Mouse (Mus musculus): ENCODE data around the gene Chmp6. TPM values are rescaled to one million over a fixed set of nuclear protein-coding genes. Genes with fewer than 3 reads are reported as not detected.

Chmp6 gene
- polyA plus RNA-seq, 1 experiment from 2014 or later: 91.9 TPM

DNA sequence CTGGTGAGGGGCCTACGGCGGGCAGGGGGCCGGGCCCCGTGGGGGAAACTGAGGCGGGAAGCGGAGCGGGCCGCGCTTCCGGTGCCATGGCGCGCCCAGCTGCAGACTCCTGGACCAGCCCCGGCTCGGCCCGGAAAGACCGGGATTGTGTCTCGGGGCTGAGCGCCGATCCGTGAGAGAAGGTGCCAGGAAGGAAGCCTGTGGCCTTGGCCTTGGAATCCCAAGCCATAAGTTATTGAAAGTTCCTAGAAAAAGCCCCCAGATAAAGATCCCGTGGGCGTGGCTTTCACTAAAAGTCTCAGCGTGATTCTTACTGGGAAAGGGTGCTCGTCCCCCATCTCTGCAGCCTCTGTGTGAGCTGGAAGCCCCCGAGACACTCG, 684 bp downstream of the Chmp6 start:
- Histone ChIP-seq H3K36me3 (ENCODE audit: poor library complexity, severe bottlenecking) (peaks cover 33% of the 10 kb centered on the region), H3K9ac (peak overlapping the region; percentile 90), H3K4me1 (peaks cover 37% of the 10 kb centered on the region), H3K4me3 (peak overlapping the region; percentile 88), H3K4me2 (peak overlapping the region; percentile 99), H3K27me3 (peaks cover 3% of the 10 kb centered on the region; the same call in 1 of the 2 replicates), H3K27ac (peak overlapping the region; percentile 53), H3K9me3 (replicated peaks) (no peaks in the 10 kb centered on the region)
- ATAC-seq: no peak; the same call in 1 of the 2 replicates
- under 1% methylated on average over 26 of the region's 26 CpGs for WGBS

- Histone ChIP-seq H3K4me1 (peaks cover 37% of the 10 kb centered on the region), H3K9ac (peak overlapping the region; percentile 90), H3K4me3 (peak overlapping the region; percentile 88), H3K4me2 (peak overlapping the region; percentile 99), H3K36me3 (ENCODE audit: poor library complexity, severe bottlenecking) (peaks cover 38% of the 10 kb centered on the region), H3K27ac (0 out of 2 replicates have a peak overlapping the region, but pooled peaks have one; percentile 17), H3K9me3 (replicated peaks) (no peaks in the 10 kb centered on the region), H3K27me3 (no peaks in the 10 kb centered on the region)
- WGBS: 32% methylated on average over 4 of the region's 4 CpGs
- ATAC-seq: no peak
Measured at GRCm38 (mm10) chr11:119914381-119914780, 1.1 kb downstream of the Chmp6 start.

- Histone ChIP-seq H3K9ac (no peak overlapping the region), H3K4me3 (no peak overlapping the region), H3K27me3 (no peaks in the 10 kb centered on the region), H3K9me3 (replicated peaks) (no peaks in the 10 kb centered on the region), H3K27ac (no peak overlapping the region), H3K36me3 (ENCODE audit: poor library complexity, severe bottlenecking) (peaks cover 51% of the 10 kb centered on the region), H3K4me1 (peaks cover 32% of the 10 kb centered on the region), H3K4me2 (peak overlapping the region; percentile 99)
- WGBS: 92% methylated on average over 9 of the region's 9 CpGs
- no peak for ATAC-seq
Measured at GRCm38 (mm10) chr11:119915666-119916065, 2.4 kb downstream of the Chmp6 start.

DNA sequence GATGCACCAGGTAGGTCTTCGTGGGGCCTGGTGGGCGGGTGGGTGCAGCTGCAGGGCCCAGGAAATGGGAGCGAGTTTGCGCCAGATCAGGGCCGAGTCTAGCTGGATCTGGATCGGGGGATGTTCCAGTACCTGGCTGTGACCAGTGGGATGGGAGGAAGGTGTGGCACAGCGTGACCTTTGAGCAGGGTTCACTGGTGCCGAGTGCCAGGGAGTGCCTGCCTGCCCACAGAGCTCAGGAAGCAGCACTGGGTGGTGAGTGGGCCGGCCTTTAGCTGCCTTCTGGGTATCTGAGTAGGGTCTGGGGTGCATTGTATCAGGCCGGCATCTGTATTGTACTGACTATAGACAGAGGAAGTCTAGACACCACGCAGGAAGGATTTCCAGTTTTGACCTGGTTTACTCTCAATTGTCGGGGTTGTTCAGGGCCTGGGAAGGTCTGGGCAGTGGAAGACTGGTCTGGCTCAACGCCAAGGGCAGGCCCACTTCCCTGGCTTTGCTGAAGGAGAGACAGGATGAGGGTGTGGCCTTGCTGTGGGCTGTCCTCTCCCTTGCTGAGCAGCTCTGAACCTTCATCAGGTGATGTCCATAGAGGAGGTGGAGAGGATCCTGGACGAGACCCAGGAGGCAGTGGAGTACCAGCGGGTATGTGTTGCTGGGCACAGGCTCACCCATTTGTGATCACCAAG, 3.0 kb downstream of the Chmp6 start:
- Histone ChIP-seq H3K9ac (no peak overlapping the region), H3K27ac (no peak overlapping the region), H3K9me3 (replicated peaks) (no peaks in the 10 kb centered on the region), H3K4me3 (no peak overlapping the region), H3K36me3 (ENCODE audit: poor library complexity, severe bottlenecking) (peaks cover 51% of the 10 kb centered on the region), H3K27me3 (no peaks in the 10 kb centered on the region), H3K4me1 (peaks cover 32% of the 10 kb centered on the region), H3K4me2 (0 out of 2 replicates have a peak overlapping the region, but pooled peaks have one; percentile 99)
- ATAC-seq: no peak
- 92% methylated on average over 15 of the region's 15 CpGs for WGBS

GRCm38 (mm10) chr11:119916834-119917469, 3.7 kb downstream of the Chmp6 start:
- Histone ChIP-seq H3K4me3 (no peak overlapping the region), H3K4me2 (no peak overlapping the region), H3K4me1 (peaks cover 32% of the 10 kb centered on the region), H3K9ac (no peak overlapping the region; the same call in 1 of the 2 replicates), H3K9me3 (replicated peaks) (no peaks in the 10 kb centered on the region), H3K27ac (no peak overlapping the region), H3K36me3 (ENCODE audit: poor library complexity, severe bottlenecking) (peaks cover 51% of the 10 kb centered on the region), H3K27me3 (no peaks in the 10 kb centered on the region)
- WGBS: 90% methylated on average over 21 of the region's 21 CpGs
- no peak for ATAC-seq

DNA sequence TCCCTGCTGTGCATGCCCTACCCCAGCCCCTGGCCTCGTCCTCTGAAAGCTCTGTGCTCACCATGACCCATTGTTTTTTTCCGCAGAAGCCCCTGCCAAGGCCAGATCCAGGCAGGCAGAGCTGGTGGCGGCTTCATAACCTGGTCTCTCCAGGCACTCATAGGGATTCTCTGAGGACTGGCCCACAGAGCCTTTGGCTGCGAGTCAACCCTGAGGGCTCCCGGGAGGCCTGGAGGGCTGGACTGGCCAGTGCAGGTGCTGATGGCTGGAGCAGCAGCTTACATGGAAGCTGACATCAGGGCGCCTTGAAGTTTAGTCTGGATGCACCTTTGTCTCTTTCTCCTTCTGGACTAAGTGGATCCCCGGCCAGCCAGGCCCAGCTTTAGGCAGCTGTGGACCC, 5.3 kb downstream of the Chmp6 start:
- ATAC-seq: no peak
- H3K4me2 ChIP-seq: no peak overlapping the region
- H3K36me3 ChIP-seq (ENCODE audit: poor library complexity, severe bottlenecking): peaks cover 51% of the 10 kb centered on the region
- no peak overlapping the region for H3K27ac ChIP-seq
- H3K4me1 ChIP-seq: peaks cover 21% of the 10 kb centered on the region
- H3K27me3 ChIP-seq: no peaks in the 10 kb centered on the region
- no peak overlapping the region for H3K4me3 ChIP-seq
- no peak overlapping the region for H3K9ac ChIP-seq
- 86% methylated on average over 7 of the region's 7 CpGs for WGBS
- no peaks in the 10 kb centered on the region for H3K9me3 ChIP-seq (replicated peaks)

DNA sequence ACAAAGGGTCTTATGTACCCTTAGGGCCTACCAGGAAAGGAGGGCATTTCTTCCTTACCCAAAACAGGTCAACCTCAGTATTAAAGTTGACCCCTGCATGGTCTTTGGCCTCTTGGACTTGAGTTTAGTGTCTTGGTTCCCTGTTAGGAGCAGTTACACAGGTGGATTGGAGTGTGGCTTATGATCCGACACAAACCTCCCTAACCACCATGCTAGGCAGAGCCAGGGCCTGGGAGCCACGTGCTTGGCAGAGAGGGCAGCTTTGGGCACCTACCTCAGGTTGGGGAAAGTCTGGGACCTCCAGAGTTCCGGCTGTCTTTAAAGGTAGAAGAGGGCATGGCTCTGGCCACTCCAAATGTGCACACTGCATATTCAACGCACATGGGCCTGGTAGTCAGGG, 6.2 kb downstream of the Chmp6 start:
- no peak overlapping the region for H3K4me2 ChIP-seq
- peaks cover 18% of the 10 kb centered on the region for H3K4me1 ChIP-seq
- H3K9ac ChIP-seq: no peak overlapping the region
- H3K36me3 ChIP-seq (ENCODE audit: poor library complexity, severe bottlenecking): peaks cover 51% of the 10 kb centered on the region
- WGBS: 97% methylated on average over 4 of the region's 4 CpGs
- no peaks in the 10 kb centered on the region for H3K9me3 ChIP-seq (replicated peaks)
- ATAC-seq: no peak
- no peaks in the 10 kb centered on the region for H3K27me3 ChIP-seq
- H3K4me3 ChIP-seq: no peak overlapping the region
- H3K27ac ChIP-seq: no peak overlapping the region

GRCm38 (mm10) chr11:119919897-119920296, 6.7 kb downstream of the Chmp6 start:
- WGBS: 66% methylated on average over 8 of the region's 8 CpGs
- Histone ChIP-seq H3K4me2 (no peak overlapping the region), H3K9ac (no peak overlapping the region), H3K4me1 (peaks cover 13% of the 10 kb centered on the region), H3K36me3 (ENCODE audit: poor library complexity, severe bottlenecking) (peaks cover 51% of the 10 kb centered on the region), H3K9me3 (replicated peaks) (no peaks in the 10 kb centered on the region), H3K27me3 (no peaks in the 10 kb centered on the region), H3K27ac (no peak overlapping the region), H3K4me3 (no peak overlapping the region)
- ATAC-seq: no peak

DNA sequence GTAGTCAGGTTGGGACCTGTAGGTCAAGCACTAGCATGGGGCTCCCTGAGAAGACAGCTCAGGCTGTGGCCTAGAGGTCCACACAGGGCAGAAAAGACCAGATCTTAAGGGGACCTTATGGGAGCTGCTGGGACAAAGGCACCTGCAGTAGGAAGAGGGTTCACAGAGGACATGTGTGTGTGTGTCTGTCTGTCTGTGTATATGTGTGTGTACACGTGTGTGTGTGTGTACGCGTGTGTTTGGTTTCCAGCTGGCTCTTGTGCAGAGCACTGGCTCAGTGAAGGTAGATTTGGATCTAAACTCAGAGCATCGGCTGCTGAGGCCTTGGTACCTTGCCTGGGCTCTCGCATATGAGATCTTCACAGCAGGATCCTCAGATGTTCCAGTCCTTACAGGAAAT, 7.4 kb downstream of the Chmp6 start:
- H3K27ac ChIP-seq: no peak overlapping the region
- H3K4me2 ChIP-seq: no peak overlapping the region
- H3K4me3 ChIP-seq: no peak overlapping the region
- WGBS: 89% methylated on average over 5 of the region's 5 CpGs
- H3K27me3 ChIP-seq: no peaks in the 10 kb centered on the region
- peaks cover 49% of the 10 kb centered on the region for H3K36me3 ChIP-seq (ENCODE audit: poor library complexity, severe bottlenecking)
- no peak overlapping the region for H3K9ac ChIP-seq
- ATAC-seq: no peak
- H3K4me1 ChIP-seq: peaks cover 5% of the 10 kb centered on the region
- no peaks in the 10 kb centered on the region for H3K9me3 ChIP-seq (replicated peaks)

- H3K27ac ChIP-seq: no peak overlapping the region
- peaks cover 6% of the 10 kb centered on the region; the same call in 1 of the 2 replicates for H3K36me3 ChIP-seq (ENCODE audit: poor library complexity, severe bottlenecking)
- no peak overlapping the region for H3K4me3 ChIP-seq
- H3K9ac ChIP-seq: no peak overlapping the region
- H3K27me3 ChIP-seq: no peaks in the 10 kb centered on the region
- H3K4me1 ChIP-seq: no peaks in the 10 kb centered on the region
- ATAC-seq: no peak
- 79% methylated on average over 5 of the region's 5 CpGs for WGBS
- no peaks in the 10 kb centered on the region for H3K9me3 ChIP-seq (replicated peaks)
- H3K4me2 ChIP-seq: no peak overlapping the region
Measured at GRCm38 (mm10) chr11:119925176-119925575, 11.9 kb downstream of the Chmp6 start.

GRCm38 (mm10) chr11:119926762-119927161, 13.5 kb downstream of the Chmp6 start:
- 86% methylated on average over 5 of the region's 5 CpGs for WGBS
- ATAC-seq: no peak
- Histone ChIP-seq H3K36me3 (ENCODE audit: poor library complexity, severe bottlenecking) (no peaks in the 10 kb centered on the region), H3K9me3 (replicated peaks) (no peaks in the 10 kb centered on the region), H3K4me3 (no peak overlapping the region), H3K4me1 (no peaks in the 10 kb centered on the region), H3K27ac (no peak overlapping the region), H3K27me3 (no peaks in the 10 kb centered on the region), H3K4me2 (no peak overlapping the region), H3K9ac (no peak overlapping the region)

DNA sequence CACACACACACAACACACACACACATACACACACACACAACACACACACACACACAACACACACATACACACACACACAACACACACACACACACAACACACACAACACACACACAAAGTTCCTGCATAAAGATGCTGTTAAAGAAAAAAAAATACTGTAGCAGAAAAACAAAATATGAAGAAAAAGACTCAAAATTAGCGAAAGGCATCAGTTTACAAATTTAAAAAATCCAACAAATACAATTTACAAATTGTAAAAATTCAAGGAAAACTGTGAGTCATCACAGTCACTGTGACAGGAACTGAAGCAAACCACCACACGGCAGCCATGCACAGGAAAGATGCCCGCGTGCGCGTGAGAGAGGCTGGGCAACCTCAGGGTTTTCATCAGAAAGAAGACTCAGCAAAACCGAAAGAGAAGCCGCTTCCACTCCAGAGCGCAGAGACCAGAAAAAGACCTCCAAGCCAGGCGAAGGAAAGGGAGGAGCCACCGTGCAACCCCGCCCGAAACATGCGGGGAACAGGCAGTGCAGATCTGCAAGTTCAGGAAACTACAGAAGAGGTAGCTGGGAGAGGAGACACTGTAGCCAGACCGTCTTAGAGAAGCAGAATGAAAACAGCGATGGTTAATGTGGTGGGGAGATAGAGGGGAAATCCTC, 14.9 kb downstream of the Chmp6 start:
- H3K27ac ChIP-seq: no peak overlapping the region

More for the DNA sequence above, 14.9 kb downstream of the Chmp6 start:
- no peaks in the 10 kb centered on the region for H3K27me3 ChIP-seq
- H3K36me3 ChIP-seq (ENCODE audit: poor library complexity, severe bottlenecking): no peaks in the 10 kb centered on the region
- no peaks in the 10 kb centered on the region for H3K9me3 ChIP-seq (replicated peaks)
- H3K4me2 ChIP-seq: no peak overlapping the region
- H3K9ac ChIP-seq: no peak overlapping the region
- no peak overlapping the region for H3K4me3 ChIP-seq
- H3K4me1 ChIP-seq: no peaks in the 10 kb centered on the region
- no peak for ATAC-seq
- WGBS: 75% methylated on average over 16 of the region's 16 CpGs

All from forebrain, embryonic 13.5 days (tissue).